Mouse (Mus musculus) layer of hippocampus, postnatal 10 days (tissue): ENCODE measurements around the gene Pigr. TPM values are rescaled to one million over a fixed set of nuclear protein-coding genes. Genes with fewer than 3 reads are reported as not detected.

Experiments used
- DNase-seq, 2 experiments: peaks; one replicate each; pipeline ENCODE4 v3.0.0; 2021; ENCODE audit warnings: low spot score in 2 of 2
- total RNA-seq, 2 experiments: library from RNA; stranded (reverse); gene quantifications; 2 replicates each; pipeline ENCODE4 v1.2.3; 2021

The Pigr gene
- total RNA-seq, 2 experiments from 2014 or later = not detected

GRCm38 (mm10) chr1:130829906-130830830 is 3.7 kb downstream of the Pigr start:
- no peak for DNase-seq

- DNase-seq = no peak
Observed at GRCm38 (mm10) chr1:130832230-130833149, 6.0 kb downstream of the Pigr start.

GRCm38 (mm10) chr1:130835161-130835936 is 8.9 kb downstream of the Pigr start:
- peak in 1 of 2 experiments; percentile 29 for DNase-seq

- no peak for DNase-seq
Observed at GRCm38 (mm10) chr1:130838288-130838687, 11.8 kb downstream of the Pigr start.

- no peak for DNase-seq
Observed at GRCm38 (mm10) chr1:130840599-130841379, 14.3 kb downstream of the Pigr start.

- no peak for DNase-seq
Observed at GRCm38 (mm10) chr1:130841621-130842020, 15.1 kb downstream of the Pigr start.

- no peak for DNase-seq
Observed at GRCm38 (mm10) chr1:130844516-130844915, 18.0 kb downstream of the Pigr start.

- DNase-seq = no peak
Observed at GRCm38 (mm10) chr1:130849530-130850214, 23.2 kb downstream of the Pigr start.

GRCm38 (mm10) chr1:130850405-130850804 is 23.9 kb downstream of the Pigr start:
- no peak for DNase-seq

- no peak for DNase-seq
Observed at GRCm38 (mm10) chr1:130854819-130855218, 28.3 kb downstream of the Pigr start.

GRCm38 (mm10) chr1:130855723-130856122 is 29.2 kb downstream of the Pigr start:
- DNase-seq = no peak

GRCm38 (mm10) chr1:130857456-130857855 is 31.0 kb downstream of the Pigr start:
- no peak for DNase-seq

GRCm38 (mm10) chr1:130864238-130864637 is 37.8 kb downstream of the Pigr start:
- no peak for DNase-seq

- no peak for DNase-seq
Observed at GRCm38 (mm10) chr1:130864741-130865140, 38.3 kb downstream of the Pigr start.

- DNase-seq = no peak
Observed at GRCm38 (mm10) chr1:130865541-130866221, 39.2 kb downstream of the Pigr start, which contains the start of gene Fcmr. TSS of gene Fcmr (plus strand) at chr1:130865669.

GRCm38 (mm10) chr1:130872912-130873311 is 46.4 kb downstream of the Pigr start:
- no peak for DNase-seq

- peak; percentile 41 to 57 for DNase-seq
Observed at GRCm38 (mm10) chr1:130875139-130875538, 48.7 kb downstream of the Pigr start.

GRCm38 (mm10) chr1:130875910-130876309 is 49.4 kb downstream of the Pigr start:
- no peak for DNase-seq
